Mouse (Mus musculus): ENCODE data around the gene Insl3.

- no peak for TF ChIP-seq EP300 (IDR thresholded peaks at IDR 0.05; ENCODE audit: low read depth in 1 of 2, low read length in 2 of 2)
- no peak for TF ChIP-seq POLR2AphosphoS5 (IDR thresholded peaks at IDR 0.05; ENCODE audit: borderline replicate concordance, low read depth, low read length)
- no peak for TF ChIP-seq MXI1 (IDR thresholded peaks at IDR 0.05; ENCODE audit: low read depth, low read length)
- TF ChIP-seq ZC3H11A (IDR thresholded peaks at IDR 0.05; ENCODE audit: low read depth, low read length), result no peak
- no peak for TF ChIP-seq NELFE (IDR thresholded peaks at IDR 0.05; ENCODE audit: low read depth, low read length)
- TF ChIP-seq CTCF (IDR thresholded peaks at IDR 0.05 in 2 of 3, conservative IDR thresholded peaks at IDR 0.05 in 1 of 3; ENCODE audit: control insufficient read depth in 1 of 3, insufficient read depth in 1 of 3, low read depth in 2 of 3, low read length in 3 of 3, poor library complexity in 1 of 3, severe bottlenecking in 1 of 3), result no peak
- 0 out of 2 replicates have a peak, but pooled peaks have one; percentile 14 for TF ChIP-seq GATA1 (IDR thresholded peaks at IDR 0.05; ENCODE audit: low read depth, low read length)
- no peak for TF ChIP-seq ZNF384 (IDR thresholded peaks at IDR 0.05; ENCODE audit: low read depth, low read length)
- no peak for TF ChIP-seq SIN3A (IDR thresholded peaks at IDR 0.05; ENCODE audit: low read length)
- no peak for TF ChIP-seq POLR2A (IDR thresholded peaks at IDR 0.05; ENCODE audit: control insufficient read depth in 1 of 2, insufficient read depth in 1 of 2, low read depth in 1 of 2, low read length in 2 of 2, poor library complexity in 1 of 2)
- no peak for TF ChIP-seq USF1 (IDR thresholded peaks at IDR 0.05; ENCODE audit: low read depth, low read length)
- no peak for TF ChIP-seq TAL1 (IDR thresholded peaks at IDR 0.05; ENCODE audit: low read length)
Measured at GRCm38 (mm10) chr8:71639318-71639717, 49.7 kb upstream of the Insl3 start.
